Comparison of ENCODE assay signal across 9 mouse cellular contexts in the genomic region with DNA sequence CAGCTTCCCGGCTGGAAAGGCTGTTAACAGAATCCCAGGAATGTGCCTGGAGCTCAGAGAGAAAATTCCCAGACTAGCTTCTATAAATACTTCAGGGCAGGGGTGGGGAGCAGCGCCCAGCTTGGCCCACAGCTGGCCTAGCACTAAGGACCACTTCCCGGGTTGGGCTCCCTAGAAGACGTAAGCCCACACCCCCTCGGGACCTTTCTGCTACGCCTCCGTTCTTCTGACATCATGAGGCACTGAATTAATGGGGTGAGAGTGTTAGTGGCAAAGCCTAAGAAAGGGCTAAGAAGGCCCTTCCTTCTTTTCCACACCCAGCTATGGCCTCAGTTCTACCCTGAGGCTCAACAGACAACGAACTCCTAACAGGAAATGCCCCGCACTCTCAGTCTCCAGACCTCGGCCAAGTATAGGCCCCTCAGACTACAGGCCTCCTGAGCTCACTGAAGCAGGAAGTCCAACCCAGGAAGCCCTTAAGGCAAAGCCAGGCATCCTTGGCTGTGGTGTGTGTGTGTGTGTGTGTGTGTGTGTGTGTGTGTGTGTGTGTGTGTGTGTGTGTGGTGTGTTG. TPM values are rescaled to one million over a fixed set of nuclear protein-coding genes. Genes with fewer than 3 reads are reported as not detected.
A peak's percentile ranks its signal among the peaks of the same experiment; 100 is the strongest.
DNase-seq lines count a peak whose midpoint lies in the region; ATAC-seq lines count a peak whose summit lies in the region.
"Had no signal": no experiment of that assay in that cellular context is flagged by ENCODE, and none has a peak within 500 bp of the region (broad histone marks: within the 10 kb centered on the region; RNA-seq: fewer than 3 reads in every experiment).

No protein-coding gene starts in this region.

- DNase-seq in hindbrain, embryonic 11.5 days (ENCODE audit: low spot score), result no peak
- peak; percentile 65 for DNase-seq in intestine, embryonic 14.5 days (ENCODE audit: low spot score)
- peak; percentile 67 to 83 for DNase-seq in lung, postnatal 4 days
- DNase-seq in layer of hippocampus, adult 9-10 months (ENCODE audit: low spot score), result no peak
- no peak for DNase-seq in layer of hippocampus, adult 11-12 months (ENCODE audit: low spot score)
- no peak for DNase-seq in adrenal gland, adult 2 months

- no peak for ATAC-seq in hindbrain, embryonic 12.5 days (ENCODE audit: low FRiP score)
- no peak for ATAC-seq in hindbrain, embryonic 11.5 days (ENCODE audit: low FRiP score)
- peak; percentile 49; the same call in 1 of the 2 replicates for ATAC-seq in intestine, embryonic 14.5 days (replicated peaks; ENCODE audit: low FRiP score, low TSS enrichment, low read depth)

- no peaks in the 10 kb centered on the region for H3K36me3 ChIP-seq in hindbrain, embryonic 12.5 days
- H3K36me3 ChIP-seq in hindbrain, embryonic 11.5 days (ENCODE audit: control insufficient read depth, insufficient read depth, low read length), result no peaks in the 10 kb centered on the region
- H3K36me3 ChIP-seq in intestine, embryonic 14.5 days (ENCODE audit: control insufficient read depth, insufficient read depth, low read length), result no peaks in the 10 kb centered on the region

- H3K27me3 ChIP-seq in hindbrain, embryonic 12.5 days, result no peaks in the 10 kb centered on the region
- H3K27me3 ChIP-seq in hindbrain, embryonic 11.5 days (ENCODE audit: control insufficient read depth, insufficient read depth, low read length), result no peaks in the 10 kb centered on the region
- no peaks in the 10 kb centered on the region for H3K27me3 ChIP-seq in intestine, embryonic 14.5 days (replicated peaks; ENCODE audit: control insufficient read depth, insufficient read depth, low read length)

- no peak overlapping the region for H3K4me3 ChIP-seq in hindbrain, embryonic 12.5 days
- no peak overlapping the region for H3K4me3 ChIP-seq in hindbrain, embryonic 11.5 days (ENCODE audit: low read depth, low read length)
- H3K4me3 ChIP-seq in brown adipose tissue, adult 24 weeks (ENCODE audit: insufficient read depth, low read depth, low read length), result no peak overlapping the region
- no peak overlapping the region for H3K4me3 ChIP-seq in intestine, embryonic 14.5 days (ENCODE audit: low read depth, low read length)

- no peaks in the 10 kb centered on the region for H3K9me3 ChIP-seq in hindbrain, embryonic 12.5 days (replicated peaks)
- no peaks in the 10 kb centered on the region for H3K9me3 ChIP-seq in hindbrain, embryonic 11.5 days (ENCODE audit: control insufficient read depth, low read length)
- no peaks in the 10 kb centered on the region for H3K9me3 ChIP-seq in intestine, embryonic 14.5 days (ENCODE audit: control insufficient read depth, low read length)

- 0 out of 2 replicates have a peak overlapping the region, but pooled peaks have one; percentile 17 for H3K27ac ChIP-seq in hindbrain, embryonic 12.5 days
- no peak overlapping the region for H3K27ac ChIP-seq in hindbrain, embryonic 11.5 days (ENCODE audit: low read depth, low read length)
- peak overlapping the region; percentile 78 for H3K27ac ChIP-seq in brown adipose tissue, adult 24 weeks (replicated peaks; ENCODE audit: low read depth, low read length)
- H3K27ac ChIP-seq in intestine, embryonic 14.5 days (ENCODE audit: low read depth), result peak overlapping the region; percentile 86

- no peak overlapping the region for H3K9ac ChIP-seq in hindbrain, embryonic 12.5 days
- no peak overlapping the region for H3K9ac ChIP-seq in hindbrain, embryonic 11.5 days (ENCODE audit: low read depth, low read length)
- H3K9ac ChIP-seq in intestine, embryonic 14.5 days (ENCODE audit: low read length), result no peak overlapping the region

- WGBS in hindbrain, embryonic 12.5 days, result 47% methylated on average over 10 of the region's 10 CpGs
- 60% methylated on average over 10 of the region's 10 CpGs for WGBS in hindbrain, embryonic 11.5 days
- 24% methylated on average over 10 of the region's 10 CpGs for WGBS in intestine, embryonic 14.5 days

- H3K4me2 ChIP-seq in hindbrain, embryonic 12.5 days (replicated peaks), result no peak overlapping the region
- H3K4me2 ChIP-seq in hindbrain, embryonic 11.5 days (replicated peaks; ENCODE audit: low read depth, low read length), result no peak overlapping the region
- H3K4me2 ChIP-seq in intestine, embryonic 14.5 days (ENCODE audit: low read length), result no peak overlapping the region

- peaks cover 62% of the 10 kb centered on the region for H3K4me1 ChIP-seq in hindbrain, embryonic 12.5 days
- peaks cover 15% of the 10 kb centered on the region for H3K4me1 ChIP-seq in hindbrain, embryonic 11.5 days (replicated peaks; ENCODE audit: control insufficient read depth, insufficient read depth, low read length)
- peaks cover 19% of the 10 kb centered on the region for H3K4me1 ChIP-seq in brown adipose tissue, adult 24 weeks (ENCODE audit: control insufficient read depth, insufficient read depth, insufficient read length, low read length)
- peaks cover 38% of the 10 kb centered on the region for H3K4me1 ChIP-seq in intestine, embryonic 14.5 days (replicated peaks; ENCODE audit: control insufficient read depth, insufficient read depth, low read length)

RNA-seq across cellular contexts. Expression of a gene that starts 51.5 kb away (rescaled TPM):
- polyA plus RNA-seq in hindbrain, embryonic 12.5 days (2016; fragmentation: Nextera tagmentation; extraction: Ambion mirVana), result 0.34 TPM in 1 of 2 replicates, not detected in the other
- not detected in 2 replicates for polyA plus RNA-seq in hindbrain, embryonic 11.5 days (2014; fragmentation: Nextera tagmentation; extraction: Ambion mirVana)
- polyA plus RNA-seq in brown adipose tissue, adult 24 weeks (2012; ENCODE audit: insufficient read depth, insufficient read length, missing spikeins), result not detected in 2 replicates
- not detected in 2 replicates for polyA plus RNA-seq in intestine, embryonic 14.5 days (2014; fragmentation: Nextera tagmentation; extraction: Ambion mirVana)
- total RNA-seq in adrenal gland, adult 2 months (2021), result not detected
- not detected in 2 replicates for polyA plus RNA-seq in adrenal gland, adult 2 months (2012; rRNA removed)
- polyA plus RNA-seq: liver, embryonic 16.5 days had no signal

Comparison
In these comparisons a context has a peak if more than half of its experiments do, and no peak if none do; other contexts are left out.
1. DNase-seq: peak in intestine, embryonic 14.5 days (single experiment) and lung, postnatal 4 days (2 of 2); none in hindbrain, embryonic 11.5 days (single experiment), layer of hippocampus, adult 9-10 months (single experiment), layer of hippocampus, adult 11-12 months (single experiment) and adrenal gland, adult 2 months (single experiment).